Mouse (Mus musculus) 3134 (cell line): ENCODE data around the gene Acap3.
A peak's percentile ranks its signal among the peaks of the same experiment; 100 is the strongest.

Source experiments
- DNase-seq: peaks from one replicate; pipeline ENCODE4 v3.0.0-alpha.2; 2011; ENCODE audit warnings: low spot score; ENCODE audit not compliant: insufficient read length; ENCODE audit errors: extremely low read depth

Gene Acap3

GRCm38 (mm10) chr4:155891551-155892001 lies at the start of gene Acap3, which contains the start of gene Pusl1:
TSS of gene Acap3 (plus strand) at chr4:155891822.
TSS of gene Pusl1 (minus strand) at chr4:155891781.
- peak; percentile 89 for DNase-seq

GRCm38 (mm10) chr4:155843231-155843630 lies 48.4 kb upstream of the Acap3 start:
- no peak for DNase-seq

- DNase-seq, result peak; percentile 84
Measured at GRCm38 (mm10) chr4:155846871-155847578, 44.6 kb upstream of the Acap3 start, which contains the start of gene Dvl1. TSS of gene Dvl1 (plus strand) at chr4:155847402.

GRCm38 (mm10) chr4:155847591-155848352 lies 43.9 kb upstream of the Acap3 start:
- DNase-seq, result peak; percentile 51

GRCm38 (mm10) chr4:155848434-155849095 lies 43.1 kb upstream of the Acap3 start:
- no peak for DNase-seq

- no peak for DNase-seq
Measured at GRCm38 (mm10) chr4:155849391-155849790, 42.2 kb upstream of the Acap3 start.

- no peak for DNase-seq
Measured at GRCm38 (mm10) chr4:155849792-155850451, 41.7 kb upstream of the Acap3 start.

GRCm38 (mm10) chr4:155851368-155851767 lies 40.3 kb upstream of the Acap3 start:
- DNase-seq, result no peak

GRCm38 (mm10) chr4:155851951-155852411 lies 39.6 kb upstream of the Acap3 start:
- DNase-seq, result no peak

- no peak for DNase-seq
Measured at GRCm38 (mm10) chr4:155853421-155853820, 38.2 kb upstream of the Acap3 start.

GRCm38 (mm10) chr4:155854991-155855390 lies 36.6 kb upstream of the Acap3 start:
- DNase-seq, result no peak

GRCm38 (mm10) chr4:155856071-155856470 lies 35.6 kb upstream of the Acap3 start:
- no peak for DNase-seq

- DNase-seq, result no peak
Measured at GRCm38 (mm10) chr4:155856881-155857280, 34.7 kb upstream of the Acap3 start.

GRCm38 (mm10) chr4:155859318-155859717 lies 32.3 kb upstream of the Acap3 start:
- DNase-seq, result no peak

GRCm38 (mm10) chr4:155861787-155862186 lies 29.8 kb upstream of the Acap3 start:
- DNase-seq, result no peak

- no peak for DNase-seq
Measured at GRCm38 (mm10) chr4:155863001-155863400, 28.6 kb upstream of the Acap3 start, which contains the start of gene Tas1r3. TSS of gene Tas1r3 (minus strand) at chr4:155863362.

- DNase-seq, result peak; percentile 50
Measured at GRCm38 (mm10) chr4:155868614-155869298, 22.9 kb upstream of the Acap3 start.

- DNase-seq, result peak; percentile 89
Measured at GRCm38 (mm10) chr4:155869317-155870033, 22.1 kb upstream of the Acap3 start, which contains the start of the genes Cptp and Ints11. TSS of gene Cptp (minus strand) at chr4:155869440. TSS of gene Ints11 (plus strand) at chr4:155869546.

- peak; percentile 58 for DNase-seq
Measured at GRCm38 (mm10) chr4:155871404-155871803, 20.2 kb upstream of the Acap3 start.
